Mouse (Mus musculus) cortical plate, adult 2 months (tissue): ENCODE results near the gene Acot7.

Experiments used
- CTCF ChIP-seq: fragments of 200-500 bp; IDR thresholded peaks from 2 replicates; pipeline ENCODE4 v1.5.1; 2011; ENCODE audit warnings: mild to moderate bottlenecking, control low read depth, low read length; ENCODE audit not compliant: insufficient read depth; ENCODE audit errors: extremely low read depth
- POLR2A ChIP-seq: fragments of 200-500 bp; IDR thresholded peaks from 2 replicates; pipeline ENCODE4 v1.6.1; 2011; ENCODE audit warnings: mild to moderate bottlenecking, low read length, control low read depth; ENCODE audit not compliant: insufficient read depth; ENCODE audit errors: extremely low read depth

GRCm38 (mm10) chr4:152178916-152179705 lies 1.2 kb downstream of the Acot7 start:
- no peak for TF ChIP-seq CTCF
- TF ChIP-seq POLR2A = no peak
